Mouse (Mus musculus): ENCODE measurements at regions not wholly inside any gene's neighbourhood (a gene's known extent, or its start where the extent isn't known, plus 50 kb on each side); places are given as distances from the start of the nearest gene placed in this dataset.

DNA sequence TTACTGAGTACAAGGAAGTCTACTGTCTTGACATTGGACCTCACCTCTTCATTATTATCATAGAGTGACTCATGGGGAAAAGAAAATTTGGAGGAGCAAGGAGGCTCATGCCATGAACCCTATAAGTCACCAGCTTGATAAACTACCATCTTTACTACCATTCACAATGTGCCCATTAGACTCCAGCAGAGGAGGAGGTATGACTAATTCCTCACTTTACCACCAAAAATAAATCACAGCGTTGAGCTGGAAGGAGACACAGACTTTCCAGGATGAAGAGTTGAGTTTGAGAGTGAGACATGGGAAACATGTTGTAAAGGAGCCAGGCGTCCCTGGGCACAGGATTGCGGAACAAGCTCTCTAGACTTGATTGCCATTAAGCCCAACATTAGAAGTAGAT, 195.0 kb upstream of the Mctp2 start:
- peak; percentile 47 for DNase-seq (ENCODE audit: low read depth, low spot score)

- DNase-seq (ENCODE audit: low read depth, low spot score) = peak; percentile 10
These were observed 197.3 kb upstream of the Mctp2 start for GRCm38 (mm10) chr7:72503756-72504155.

DNA sequence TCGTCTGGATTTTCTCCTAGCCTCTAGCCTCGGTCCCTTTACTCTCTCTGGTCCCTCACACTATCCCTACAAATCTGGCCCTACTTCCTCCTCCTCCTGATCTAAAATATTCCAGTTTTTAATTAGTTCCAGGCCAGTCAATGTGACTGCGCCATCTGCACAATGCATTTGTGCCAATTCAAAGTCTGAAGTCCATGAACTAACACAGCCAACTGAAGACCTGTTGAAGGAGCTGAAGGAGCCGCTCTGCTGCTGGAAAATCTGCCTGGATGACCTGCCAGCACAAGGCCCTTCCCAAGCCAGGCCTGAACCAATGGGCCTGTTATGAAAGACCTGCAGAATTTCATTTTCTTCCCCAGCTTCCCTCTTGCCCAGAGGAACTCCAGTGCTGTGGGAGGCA, 197.9 kb upstream of the Mctp2 start:
- DNase-seq (ENCODE audit: low read depth, low spot score) = peak; percentile 90

DNA sequence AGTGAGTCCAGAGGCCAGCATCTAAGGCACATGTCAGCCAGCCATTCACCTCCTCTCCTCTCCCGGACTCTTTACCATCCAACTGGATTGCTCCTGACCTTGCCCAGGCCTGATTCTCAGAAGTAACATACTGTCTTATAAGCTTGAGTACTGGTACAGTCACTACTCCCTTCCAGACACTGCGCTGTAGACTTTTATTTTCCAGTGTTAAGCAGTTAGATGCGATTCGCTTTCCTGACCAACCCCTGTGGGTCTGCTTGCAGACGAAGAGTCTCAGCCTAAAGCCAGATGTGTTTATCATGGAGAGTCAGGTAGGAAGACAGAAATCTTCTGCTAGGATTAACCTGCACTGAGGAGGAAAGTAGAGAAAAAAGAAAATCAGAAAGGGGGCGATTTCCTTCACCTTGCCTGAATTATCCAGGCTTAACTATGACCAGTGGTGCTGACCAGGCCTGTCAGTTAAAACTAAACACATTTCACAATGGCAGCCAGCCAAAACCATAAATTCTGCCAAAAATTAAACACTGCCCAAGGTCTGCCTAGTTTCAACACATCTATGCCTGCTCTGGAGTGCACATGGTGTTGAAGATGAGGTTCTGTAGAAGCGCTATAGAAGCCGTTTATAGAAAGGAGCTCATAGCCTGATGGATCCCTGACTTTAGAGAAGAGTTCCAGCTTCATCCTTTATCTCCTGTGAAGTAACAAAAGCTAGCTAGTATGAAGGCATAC, 199.5 kb upstream of the Mctp2 start:
- DNase-seq (ENCODE audit: low read depth, low spot score) = no peak

GRCm38 (mm10) chr7:72507946-72508345, 201.5 kb upstream of the Mctp2 start:
- DNase-seq (ENCODE audit: low read depth, low spot score) = no peak

DNA sequence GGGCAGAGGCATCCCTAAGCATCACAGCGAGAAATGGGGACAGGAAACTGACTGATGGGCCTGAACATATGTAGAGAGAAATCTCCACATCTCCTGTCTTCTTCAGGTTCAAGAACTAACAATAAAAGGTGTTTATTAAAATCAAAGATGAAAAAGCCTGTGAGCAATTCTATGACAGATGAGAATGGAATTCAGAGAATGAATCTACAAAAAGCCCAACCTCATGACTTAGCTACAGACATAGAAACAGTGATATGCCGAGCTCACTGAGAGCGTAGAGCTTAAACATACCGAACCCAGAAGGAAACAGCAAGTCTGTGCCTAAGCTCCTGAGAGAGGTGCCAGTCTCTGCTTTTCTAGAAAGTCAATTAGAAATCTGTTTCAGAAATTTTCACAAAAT, 203.7 kb upstream of the Mctp2 start:
- no peak for DNase-seq (ENCODE audit: low read depth, low spot score)

GRCm38 (mm10) chr7:72513446-72513845, 207.0 kb upstream of the Mctp2 start:
- DNase-seq (ENCODE audit: low read depth, low spot score) = no peak

DNA sequence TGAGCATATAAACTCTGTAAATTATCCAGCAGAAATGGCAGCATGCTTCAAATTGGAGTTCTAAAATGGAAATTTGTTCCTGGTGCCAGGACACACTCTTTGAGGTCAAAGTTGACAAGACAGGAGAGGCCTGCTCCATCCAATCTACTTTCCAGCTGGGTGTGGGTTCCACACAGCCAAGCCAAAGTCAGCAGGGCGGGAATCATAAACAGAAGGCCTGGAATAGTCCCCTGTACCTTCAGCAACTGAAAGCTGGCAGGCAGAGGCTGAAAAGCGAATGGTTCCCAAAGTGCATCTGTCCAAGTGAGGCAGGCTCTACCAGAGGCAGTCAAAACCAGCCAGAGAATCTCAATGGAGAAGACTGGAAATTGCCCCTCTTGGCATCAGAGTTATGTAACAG, 208.4 kb upstream of the Mctp2 start:
- no peak for DNase-seq (ENCODE audit: low read depth, low spot score)

GRCm38 (mm10) chr7:72518421-72518972, 212.1 kb upstream of the Mctp2 start:
- no peak for DNase-seq (ENCODE audit: low read depth, low spot score)

GRCm38 (mm10) chr7:72519359-72520115, 213.1 kb upstream of the Mctp2 start:
- peak; percentile 9 for DNase-seq (ENCODE audit: low read depth, low spot score)

GRCm38 (mm10) chr7:72528873-72529272, 222.5 kb upstream of the Mctp2 start:
- peak; percentile 16 for DNase-seq (ENCODE audit: low read depth, low spot score)

GRCm38 (mm10) chr7:72538288-72538687, 231.9 kb upstream of the Mctp2 start:
- DNase-seq (ENCODE audit: low read depth, low spot score) = peak; percentile 2

DNA sequence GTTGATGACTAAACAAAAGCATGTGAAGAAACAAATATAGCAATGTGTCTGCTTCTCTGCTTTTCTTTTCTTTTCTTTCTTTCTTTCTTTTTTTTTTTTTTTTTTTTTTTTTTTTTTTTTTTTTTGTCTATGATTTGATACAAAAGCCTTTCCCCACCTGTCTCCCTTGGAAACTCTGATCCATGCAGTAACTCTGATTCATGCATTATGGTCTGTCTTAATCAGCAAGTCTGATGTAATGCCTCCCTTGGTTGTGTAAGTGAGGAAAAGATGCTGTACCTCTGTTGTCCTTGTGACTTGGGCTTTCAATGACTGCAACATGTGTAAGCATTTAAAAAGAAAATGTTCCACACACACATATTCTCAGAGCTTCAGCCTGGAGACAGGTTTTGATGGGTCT, 233.5 kb upstream of the Mctp2 start:
- DNase-seq (ENCODE audit: low read depth, low spot score) = peak; percentile 2

- DNase-seq (ENCODE audit: low read depth, low spot score) = peak; percentile 39
These were observed 235.4 kb upstream of the Mctp2 start for GRCm38 (mm10) chr7:72541521-72542478.

DNA sequence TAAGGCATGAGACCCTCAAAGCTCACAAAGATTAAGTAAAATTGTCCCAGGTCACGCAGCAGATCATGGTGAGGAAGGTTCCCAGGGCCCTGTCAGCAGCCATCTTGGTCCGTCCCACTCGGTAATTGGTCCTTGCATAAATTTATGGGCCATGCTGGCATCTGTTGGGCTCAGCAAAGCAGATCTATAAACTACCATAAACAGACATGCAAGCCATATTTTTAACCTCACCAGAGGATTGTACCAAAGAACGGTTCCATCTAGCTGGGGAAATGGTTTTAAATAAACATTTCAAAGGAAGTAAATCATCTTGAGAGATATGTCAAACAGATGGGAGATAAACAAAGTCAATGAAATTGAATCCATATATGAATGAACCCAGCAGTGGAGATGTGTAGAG, 237.1 kb upstream of the Mctp2 start:
- DNase-seq (ENCODE audit: low read depth, low spot score) = no peak

DNA sequence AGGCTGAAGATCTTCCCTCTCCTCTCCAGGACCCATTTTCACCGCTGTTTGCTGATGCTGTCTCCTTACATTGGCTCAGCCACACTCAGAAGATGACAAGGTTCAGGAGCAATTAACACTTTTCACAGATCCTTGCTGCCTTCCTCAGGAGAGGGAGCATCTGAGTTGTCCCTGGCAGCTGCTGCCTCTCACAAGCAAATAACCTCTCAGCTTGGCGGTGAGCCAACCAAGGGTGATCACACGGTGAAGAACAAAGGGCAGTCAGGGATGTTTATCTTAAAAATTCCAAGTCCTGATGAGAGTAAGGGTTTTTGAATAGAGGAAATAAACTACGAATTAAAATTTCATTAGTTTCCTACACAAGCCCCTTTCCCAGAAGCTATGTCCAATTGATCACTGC, 237.5 kb upstream of the Mctp2 start:
- DNase-seq (ENCODE audit: low read depth, low spot score) = peak; percentile 19

DNA sequence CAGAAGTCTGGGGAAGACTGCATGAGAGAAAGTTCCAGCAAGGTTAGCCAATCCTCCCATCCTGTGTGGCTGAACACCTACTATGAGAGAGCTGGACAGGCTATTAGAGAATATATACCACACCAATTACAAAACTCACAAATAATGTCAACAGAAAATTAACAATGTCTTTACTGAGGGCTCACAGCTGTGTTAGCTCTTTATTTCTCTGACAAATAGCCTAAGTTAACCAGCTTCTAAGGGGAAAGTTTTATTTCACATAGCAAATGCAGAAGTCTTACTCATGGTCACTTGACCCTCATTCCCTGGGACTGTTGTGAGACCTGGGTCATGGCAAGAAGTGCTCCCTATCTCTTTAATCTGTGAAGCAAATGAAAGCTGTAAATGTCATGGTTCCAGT, 261.0 kb upstream of the Mctp2 start:
- DNase-seq (ENCODE audit: low read depth, low spot score) = no peak

GRCm38 (mm10) chr7:72569177-72569576, 262.8 kb upstream of the Mctp2 start:
- DNase-seq (ENCODE audit: low read depth, low spot score) = peak; percentile 15

DNA sequence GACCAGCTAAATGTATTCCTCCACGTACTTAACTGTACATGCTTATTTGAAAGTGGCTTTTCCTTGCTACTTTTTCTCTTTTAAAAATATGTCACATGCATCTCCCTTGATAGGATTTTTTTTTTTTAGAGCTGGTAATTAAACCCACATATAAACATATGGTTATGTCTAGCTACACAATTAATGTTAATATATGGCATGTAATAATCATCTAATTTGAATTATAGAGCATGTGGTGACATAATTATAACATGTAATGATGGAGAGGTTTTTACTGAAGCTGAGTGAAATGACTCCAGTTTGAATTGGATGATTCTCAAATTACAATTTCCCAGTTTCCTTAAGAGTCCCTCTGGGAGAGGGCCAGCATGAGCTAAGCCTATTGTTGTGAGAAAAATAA, 267.9 kb upstream of the Mctp2 start:
- no peak for DNase-seq (ENCODE audit: low read depth, low spot score)

DNA sequence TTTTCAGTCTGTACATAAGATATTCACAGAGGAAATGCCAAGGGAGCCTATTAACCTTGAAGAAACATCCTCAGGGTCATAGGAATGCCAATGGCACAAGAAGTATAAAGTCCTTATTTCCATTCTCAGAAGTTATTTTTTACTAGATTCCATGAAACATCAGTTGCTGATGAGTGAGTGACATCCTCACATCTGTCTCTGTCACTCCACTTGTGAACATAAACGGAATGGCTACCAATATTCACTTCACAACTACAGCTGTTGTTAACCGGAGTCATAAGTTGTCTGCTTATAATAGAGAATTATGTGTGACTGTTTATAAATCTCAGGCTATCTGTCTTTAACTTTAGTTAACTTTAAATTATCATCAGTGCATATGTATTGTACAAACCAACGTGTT, 278.0 kb upstream of the Mctp2 start:
- DNase-seq (ENCODE audit: low read depth, low spot score) = no peak

DNA sequence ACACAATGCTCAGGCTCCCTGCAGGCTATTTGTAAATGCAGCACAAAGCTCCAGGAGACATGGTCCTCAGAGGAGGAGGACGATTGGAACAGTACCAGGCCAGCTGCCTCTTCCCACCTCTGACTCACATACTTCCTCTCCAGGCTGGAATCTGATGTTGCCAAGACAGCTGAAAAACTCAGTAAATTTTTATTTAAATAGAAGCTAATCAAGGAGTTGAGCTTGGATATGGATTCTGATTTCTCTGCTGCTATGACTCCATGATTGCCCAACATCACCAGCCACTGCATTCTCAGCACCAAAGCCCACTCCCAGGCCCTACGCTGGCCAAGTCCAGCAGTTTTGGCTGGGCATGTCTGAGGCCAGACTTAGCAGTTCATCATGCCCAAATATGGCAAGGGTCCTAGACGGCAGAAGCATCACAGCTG, 282.8 kb upstream of the Mctp2 start:
- peak; percentile 89 for DNase-seq (ENCODE audit: low read depth, low spot score)

All from brain, adult 2 months (tissue).